Mouse (Mus musculus): Measurements from ENCODE around the gene Ppp1r8.

Gene Ppp1r8

GRCm38 (mm10) chr4:132842970-132843704, at the start of gene Ppp1r8:
Gene Ppp1r8 (minus strand): TSS chr4:132843169.
- DNase-seq (ENCODE audit: low read depth): peak; percentile 95

GRCm38 (mm10) chr4:132884844-132885374, 41.9 kb upstream of the Ppp1r8 start:
- DNase-seq (ENCODE audit: low read depth): no peak

- peak; percentile 90 for DNase-seq (ENCODE audit: low read depth)
These were observed 41.3 kb upstream of the Ppp1r8 start, which contains the start of gene Stx12 for GRCm38 (mm10) chr4:132884064-132884843. Gene Stx12 (minus strand): TSS chr4:132884509.

GRCm38 (mm10) chr4:132883561-132884063, 40.6 kb upstream of the Ppp1r8 start:
- DNase-seq (ENCODE audit: low read depth): peak; percentile 66

- no peak for DNase-seq (ENCODE audit: low read depth)
These were observed 31.6 kb upstream of the Ppp1r8 start for GRCm38 (mm10) chr4:132874363-132875097.

GRCm38 (mm10) chr4:132873481-132874362, 30.8 kb upstream of the Ppp1r8 start:
- DNase-seq (ENCODE audit: low read depth): no peak

- DNase-seq (ENCODE audit: low read depth): no peak
These were observed 28.1 kb upstream of the Ppp1r8 start for GRCm38 (mm10) chr4:132871116-132871515.

- no peak for DNase-seq (ENCODE audit: low read depth)
These were observed 21.9 kb upstream of the Ppp1r8 start for GRCm38 (mm10) chr4:132864856-132865255.

GRCm38 (mm10) chr4:132863012-132863411, 20.0 kb upstream of the Ppp1r8 start:
- DNase-seq (ENCODE audit: low read depth): no peak

- DNase-seq (ENCODE audit: low read depth): no peak
These were observed 17.9 kb upstream of the Ppp1r8 start for GRCm38 (mm10) chr4:132860880-132861279.

GRCm38 (mm10) chr4:132843705-132844071, 719 bp upstream of the Ppp1r8 start:
- DNase-seq (ENCODE audit: low read depth): no peak

GRCm38 (mm10) chr4:132842281-132842906, 575 bp downstream of the Ppp1r8 start:
- DNase-seq (ENCODE audit: low read depth): peak; percentile 62

GRCm38 (mm10) chr4:132841493-132841892, 1.5 kb downstream of the Ppp1r8 start:
- DNase-seq (ENCODE audit: low read depth): peak; percentile 29

GRCm38 (mm10) chr4:132823614-132824366, 19.2 kb downstream of the Ppp1r8 start:
- peak; percentile 92 for DNase-seq (ENCODE audit: low read depth)

- DNase-seq (ENCODE audit: low read depth): no peak
These were observed 24.5 kb downstream of the Ppp1r8 start for GRCm38 (mm10) chr4:132818442-132818841.

GRCm38 (mm10) chr4:132816855-132817254, 26.1 kb downstream of the Ppp1r8 start:
- DNase-seq (ENCODE audit: low read depth): no peak

GRCm38 (mm10) chr4:132816404-132816803, 26.6 kb downstream of the Ppp1r8 start:
- no peak for DNase-seq (ENCODE audit: low read depth)

GRCm38 (mm10) chr4:132809621-132810020, 33.3 kb downstream of the Ppp1r8 start:
- no peak for DNase-seq (ENCODE audit: low read depth)

GRCm38 (mm10) chr4:132807771-132808641, 35.0 kb downstream of the Ppp1r8 start:
- peak; percentile 72 for DNase-seq (ENCODE audit: low read depth)
